Mouse (Mus musculus) lung, postnatal 0 days (tissue): Measurements from ENCODE around the gene Insc.
A peak's percentile ranks its signal among the peaks of the same experiment; 100 is the strongest.

ENCODE experiments used
- CTCF ChIP-seq: IDR thresholded peaks from 2 replicates; pipeline ENCODE4 v1.5.1; 2016; ENCODE audit warnings: antibody characterized with exemption, mild to moderate bottlenecking
- EP300 ChIP-seq: IDR thresholded peaks from 2 replicates; pipeline ENCODE4 v1.6.1; 2016; ENCODE audit warnings: antibody characterized with exemption, mild to moderate bottlenecking, control low read depth

DNA sequence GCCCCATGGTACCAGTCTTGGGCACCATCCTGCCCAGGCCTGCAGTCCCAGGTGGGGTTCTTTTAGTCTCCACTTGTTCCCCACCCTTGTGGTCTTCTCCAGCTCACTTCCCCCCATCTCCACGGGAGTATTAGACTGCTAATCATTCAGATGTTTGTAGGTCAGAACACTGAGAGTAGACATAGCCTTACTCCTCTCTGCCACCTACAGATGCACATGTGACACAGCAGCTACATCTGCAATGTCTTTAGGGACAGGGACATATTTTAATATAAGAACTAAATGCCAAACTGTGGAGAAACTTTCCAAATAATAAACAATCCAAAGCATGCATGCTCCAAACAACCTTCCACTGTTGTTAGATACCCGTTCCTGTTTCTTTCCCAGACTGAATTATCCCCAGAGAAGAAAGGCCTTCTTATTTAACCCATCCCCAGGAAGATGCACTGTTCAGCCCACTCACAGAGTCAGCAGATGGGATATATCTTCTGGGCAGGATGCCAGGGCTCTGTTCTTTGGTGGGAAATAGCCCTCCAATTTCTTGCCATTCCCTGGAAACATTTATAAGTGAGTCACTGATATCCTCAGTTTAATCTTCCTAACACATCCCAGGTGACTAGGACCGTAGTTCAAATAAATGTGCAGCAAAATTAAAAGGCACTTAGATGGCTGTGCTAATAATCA lies 88.9 kb downstream of the Insc start:
- TF ChIP-seq CTCF (peak; percentile 29; the same call in 1 of the 2 replicates), EP300 (no peak)
